Mouse (Mus musculus): ENCODE measurements at regions not wholly inside any gene's neighbourhood (a gene's known extent, or its start where the extent isn't known, plus 50 kb on each side); places are given as distances from the start of the nearest gene placed in this dataset.
"Not testable (repeated sequence)": the region's sequence is repeated elsewhere in the genome, so short reads cannot be mapped to it uniquely, and the experiment has no call there.

DNA sequence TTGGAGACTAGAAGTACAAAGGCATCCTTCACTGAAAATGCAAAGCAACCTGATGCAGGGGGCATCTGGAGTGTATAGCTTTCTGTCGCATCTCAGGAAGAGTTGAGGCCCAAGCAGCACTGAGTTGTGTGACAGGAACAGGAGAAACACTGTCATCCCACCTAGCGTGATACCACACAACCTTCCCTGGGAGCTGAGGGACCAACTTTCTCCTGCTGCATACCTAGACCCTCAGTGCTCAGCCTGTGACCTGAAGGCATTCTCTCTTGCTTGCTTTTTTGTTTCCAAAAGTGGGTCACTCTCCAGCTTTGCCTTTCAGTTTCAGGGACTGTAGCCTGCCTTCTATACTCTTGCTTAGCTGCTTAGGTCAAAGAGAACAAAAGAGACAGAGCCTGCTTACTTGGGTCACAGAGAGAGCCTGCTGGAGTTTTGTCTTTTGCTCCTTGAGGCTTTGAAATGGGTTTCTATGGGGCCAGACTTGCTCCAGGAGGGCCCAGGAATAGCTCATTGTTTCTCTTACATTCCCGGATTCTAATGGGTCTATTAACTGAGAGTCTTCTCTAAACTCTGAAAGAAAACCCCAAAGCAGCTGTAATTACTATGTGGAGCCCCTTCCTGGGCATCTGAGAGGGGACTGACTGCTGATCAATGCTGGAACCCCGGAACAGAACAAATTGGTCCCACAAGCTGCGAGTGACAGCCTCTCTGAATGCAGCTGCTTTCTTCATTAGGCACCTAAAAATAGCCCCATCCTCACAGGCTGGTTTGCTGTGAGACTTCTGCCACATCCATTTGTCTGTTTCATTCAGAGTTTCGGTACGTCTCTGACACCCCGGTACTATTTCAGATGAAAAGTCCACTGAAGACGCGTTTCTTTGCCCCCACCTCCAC is 73.9 kb upstream of the Atxn1 start:
- peak in 1 of 2 experiments; percentile 43 for DNase-seq (ENCODE audit: low spot score in 2 of 2)

DNA sequence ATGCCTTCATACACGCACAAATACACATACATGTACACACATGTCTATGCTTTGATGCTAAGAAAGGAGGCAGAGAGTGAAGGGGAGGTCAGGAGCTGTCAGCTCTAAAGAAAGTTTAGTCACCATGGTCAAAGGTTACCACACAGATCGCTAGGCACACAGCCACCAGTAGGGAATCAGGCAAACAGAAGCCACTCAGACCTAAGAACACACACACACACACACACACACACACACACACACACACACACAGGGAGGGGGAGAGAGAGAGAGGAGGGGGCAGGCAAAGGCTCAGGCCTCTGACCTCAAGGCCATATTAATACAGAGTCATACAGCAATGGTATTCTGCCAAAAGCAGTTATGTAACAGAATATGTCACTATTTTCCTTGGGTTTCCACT is 67.5 kb upstream of the Atxn1 start:
- DNase-seq (ENCODE audit: low spot score in 2 of 2): no peak

DNA sequence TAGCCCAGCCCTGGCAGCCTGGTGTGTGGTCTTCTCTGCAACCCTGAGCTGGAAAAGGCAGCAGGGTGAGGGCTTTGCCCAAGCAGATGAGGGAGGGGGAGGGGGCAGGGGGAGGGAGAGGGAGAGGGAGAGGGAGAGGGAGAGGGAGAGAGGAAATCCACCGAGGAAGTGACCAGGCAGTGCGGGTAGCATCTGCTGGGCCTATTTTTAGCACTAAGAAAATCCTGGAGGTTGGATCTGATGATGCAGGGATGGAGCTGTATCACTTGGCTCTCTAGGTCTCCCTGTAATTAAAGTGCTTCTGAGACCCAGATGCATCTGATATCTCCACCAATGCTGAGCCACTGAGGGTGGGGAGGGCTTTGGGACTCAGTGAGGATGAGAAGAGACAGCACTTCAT is 61.2 kb upstream of the Atxn1 start:
- DNase-seq (ENCODE audit: low spot score in 2 of 2): no peak

DNA sequence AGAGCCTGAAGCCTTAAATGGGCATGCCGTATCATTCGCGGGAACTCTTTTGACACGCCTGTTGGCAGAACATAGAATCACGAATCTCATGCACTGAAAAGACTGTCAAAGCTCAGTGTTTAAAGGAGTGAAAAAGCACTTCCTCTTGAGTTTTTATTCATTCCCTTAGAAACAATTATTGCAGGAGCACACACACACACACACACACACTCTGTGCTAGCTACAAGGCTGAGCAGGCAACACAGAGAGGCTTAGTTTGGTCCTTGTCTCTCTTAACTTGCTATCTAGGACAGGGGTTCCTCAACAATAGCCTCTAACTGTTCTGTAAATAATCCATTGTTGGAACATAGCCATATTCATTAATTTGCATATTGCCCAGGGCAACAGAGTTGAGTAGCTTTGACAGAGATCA is 58.8 kb upstream of the Atxn1 start:
- DNase-seq (ENCODE audit: low spot score in 2 of 2): no peak

DNA sequence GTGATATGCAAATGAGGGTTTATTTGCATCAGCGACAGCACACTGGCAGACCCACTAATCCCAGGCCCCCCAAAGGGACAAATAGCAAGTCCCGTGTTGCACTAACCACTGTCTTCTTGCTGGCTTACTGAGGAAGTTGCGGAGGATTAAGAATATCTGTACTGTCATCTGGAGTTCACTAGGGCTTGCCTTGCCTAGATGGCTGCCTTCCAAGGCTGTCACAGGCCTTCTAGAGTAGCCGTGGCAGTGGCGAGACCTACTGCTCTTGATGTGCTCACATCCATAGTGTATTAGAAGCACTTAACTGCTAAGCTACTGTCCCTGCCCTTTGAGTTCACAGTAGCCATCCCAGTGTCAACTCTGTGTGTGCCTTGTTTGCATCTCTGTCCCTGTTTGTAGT is 58.4 kb upstream of the Atxn1 start:
- DNase-seq (ENCODE audit: low spot score in 2 of 2): no peak

DNA sequence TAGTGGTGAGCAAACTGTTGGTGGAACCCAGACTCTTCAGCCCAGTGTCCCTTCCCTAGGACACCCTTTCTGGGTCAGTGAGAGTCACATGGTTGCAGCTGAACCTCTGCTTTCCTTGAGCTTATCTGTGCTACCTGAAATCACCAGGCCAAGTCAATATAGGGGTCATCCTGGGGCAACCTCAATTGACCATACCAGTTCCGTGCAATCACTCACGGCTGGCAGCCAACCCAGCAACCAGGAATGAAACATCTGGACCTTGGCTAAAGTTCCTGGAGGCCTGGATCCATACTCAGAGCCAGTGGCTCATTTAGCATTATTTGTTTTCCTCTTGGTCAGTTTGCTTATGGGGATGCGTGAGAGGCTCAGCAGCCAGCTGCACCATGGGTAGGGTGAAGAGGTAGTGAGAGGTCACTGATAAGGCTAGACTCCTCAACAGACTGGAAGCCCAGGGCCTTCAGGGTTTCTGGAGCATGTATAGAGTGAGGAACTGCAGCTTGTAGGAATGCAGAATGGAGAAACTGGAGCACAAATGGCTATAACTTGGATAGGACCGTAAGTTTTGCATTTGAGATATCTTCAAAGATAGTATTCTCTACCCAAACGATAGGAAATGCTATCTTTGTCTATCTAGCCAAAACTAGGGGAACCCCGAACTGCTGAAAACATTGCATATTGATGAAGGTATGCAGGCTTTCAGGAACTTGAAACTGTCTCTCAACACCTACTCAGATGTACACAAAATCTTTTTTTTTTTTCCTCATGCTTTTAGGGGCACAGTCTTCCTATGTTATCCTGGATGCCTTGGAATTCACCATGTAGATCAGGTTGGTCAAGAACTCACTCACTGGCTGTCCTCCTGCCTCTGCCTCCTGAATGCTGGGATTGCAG is 56.4 kb upstream of the Atxn1 start:
- no peak for DNase-seq (ENCODE audit: low spot score in 2 of 2)

DNA sequence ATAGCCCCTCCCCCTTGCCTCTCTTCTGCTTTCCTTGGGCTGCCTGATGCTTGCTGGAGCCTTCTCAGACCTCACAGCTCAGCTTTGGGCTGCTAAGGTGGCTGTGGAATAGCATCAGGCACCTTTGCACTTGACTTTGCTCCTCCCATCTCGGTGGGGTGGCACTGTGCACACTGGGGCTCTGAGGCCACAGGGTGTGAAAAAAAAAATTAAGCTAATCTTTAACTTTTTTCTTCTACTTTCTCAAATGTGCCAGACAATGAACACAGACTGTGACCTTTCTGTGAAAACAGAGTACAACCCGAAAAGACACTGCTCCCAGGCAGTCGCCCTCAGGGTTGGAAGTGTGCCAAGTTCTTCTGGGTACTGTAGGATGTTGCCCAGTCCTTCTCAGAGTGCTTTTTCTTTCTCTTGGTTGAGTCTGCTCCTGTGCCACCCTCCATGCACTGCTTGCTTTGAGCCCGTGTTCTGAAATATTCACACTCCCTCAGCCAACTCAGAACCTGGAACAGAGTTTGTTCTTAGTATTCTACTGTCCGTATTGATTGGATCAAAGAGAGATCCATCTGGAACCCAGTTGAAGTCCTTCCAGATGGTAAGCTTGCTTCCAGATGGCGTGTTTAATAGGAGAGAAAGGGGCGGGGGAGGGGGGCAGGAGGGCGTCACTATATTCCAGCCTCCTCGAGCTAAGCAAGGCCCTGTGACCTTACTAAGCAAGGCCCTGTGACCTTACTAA is 54.8 kb upstream of the Atxn1 start:
- DNase-seq (ENCODE audit: low spot score in 2 of 2): peak in 1 of 2 experiments; percentile 33

DNA sequence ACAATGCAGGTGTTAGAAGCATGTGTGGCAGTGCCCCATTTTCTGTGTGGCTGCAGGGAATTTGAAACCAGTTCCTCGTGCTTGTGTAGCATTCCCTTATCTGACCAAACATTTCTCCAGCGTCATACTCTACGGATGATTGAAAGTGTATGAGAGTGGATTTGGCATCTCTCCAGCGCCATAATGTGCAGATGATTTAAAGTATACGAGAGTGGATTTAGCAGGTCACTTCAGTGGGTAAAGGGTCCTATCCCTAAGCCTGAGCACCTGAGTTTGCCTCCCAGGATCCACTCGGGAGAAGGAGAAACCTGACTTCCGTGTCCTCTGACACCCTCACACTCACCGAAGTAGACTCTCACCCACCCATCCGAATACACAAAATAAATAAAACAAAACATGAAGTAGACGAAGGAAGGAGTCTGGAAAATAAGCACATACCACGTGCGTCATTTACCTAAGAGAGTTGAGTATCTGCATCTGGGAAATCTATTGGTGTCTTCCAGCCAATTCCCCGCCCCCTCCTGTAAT is 54.2 kb upstream of the Atxn1 start:
- DNase-seq (ENCODE audit: low spot score in 2 of 2): no peak

DNA sequence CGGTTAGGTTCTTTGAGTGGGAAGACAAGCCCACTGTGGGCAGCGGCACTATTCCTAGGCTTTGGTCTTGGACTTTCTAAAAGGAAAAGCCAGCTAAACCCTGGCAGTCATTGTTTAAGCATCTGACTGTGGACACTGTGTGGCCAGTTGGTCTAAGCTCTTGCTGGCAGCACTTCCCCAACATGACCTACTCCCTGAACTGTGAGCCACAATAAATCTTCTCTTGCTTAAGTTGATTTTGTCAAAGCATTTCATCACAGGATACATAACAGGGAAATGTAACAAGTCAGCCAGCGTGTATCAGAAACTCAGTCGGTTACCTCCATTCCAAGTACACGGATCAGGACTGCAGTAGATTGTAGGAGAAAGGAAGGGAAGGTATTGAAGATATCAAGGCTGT is 52.9 kb upstream of the Atxn1 start:
- DNase-seq (ENCODE audit: low spot score in 2 of 2): no peak

DNA sequence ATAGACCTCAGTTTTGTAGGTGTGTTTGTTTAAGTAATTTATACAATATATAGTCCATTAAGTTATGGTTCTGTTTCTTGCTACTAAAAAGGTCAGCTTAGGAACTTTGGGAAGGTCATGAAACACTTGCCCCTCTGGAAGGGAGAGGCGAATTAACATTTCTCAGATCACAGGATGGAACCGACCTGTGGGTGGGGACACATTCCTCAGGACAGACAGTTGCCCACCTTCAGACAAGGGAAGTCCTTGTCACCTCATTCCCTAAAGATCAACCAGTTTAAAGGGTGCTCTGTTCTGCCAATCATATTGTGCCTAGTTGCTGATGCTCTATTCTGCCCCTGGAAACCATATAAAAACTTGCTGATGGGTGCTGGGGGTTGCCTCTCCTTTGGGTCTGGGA is 52.2 kb upstream of the Atxn1 start:
- not testable (repeated sequence) for DNase-seq (ENCODE audit: low spot score in 2 of 2)

DNA sequence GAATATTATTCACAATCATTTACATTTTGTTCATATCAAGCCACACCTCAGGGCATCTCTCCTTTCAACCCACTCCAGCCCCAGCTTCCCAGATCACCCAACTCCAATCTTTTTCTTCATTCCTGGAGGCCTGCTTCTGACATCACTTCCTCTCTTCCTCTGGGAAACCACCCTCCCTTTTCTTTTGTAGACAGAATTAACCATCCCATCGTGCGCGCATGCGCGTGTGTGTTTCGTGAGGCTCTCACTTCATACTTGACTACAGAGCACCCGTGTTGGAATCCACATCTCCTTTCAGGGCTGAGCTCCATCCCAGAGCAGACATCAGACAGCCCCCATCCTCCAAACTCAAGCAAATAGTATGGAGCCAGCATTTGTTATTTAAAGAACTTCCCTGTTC is 50.4 kb upstream of the Atxn1 start:
- no peak for DNase-seq (ENCODE audit: low spot score in 2 of 2)

DNA sequence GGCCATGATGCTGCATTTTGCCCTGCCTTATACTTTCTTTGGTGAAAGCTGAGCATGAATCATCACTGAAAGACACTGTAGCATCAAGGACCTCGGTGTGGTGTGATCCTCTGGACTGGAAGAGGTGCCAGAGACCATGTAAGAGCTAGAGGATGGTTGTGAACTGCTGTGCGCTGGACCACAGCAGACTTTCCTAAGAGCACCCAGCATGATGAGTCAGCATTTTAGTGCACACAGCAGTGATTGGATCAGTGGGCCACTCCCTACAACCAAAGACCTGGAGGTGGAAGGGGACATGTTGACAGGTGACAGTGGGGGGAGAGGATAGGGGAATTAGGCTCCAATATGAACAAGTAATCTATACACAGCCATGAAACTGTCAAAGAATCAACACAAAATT is 49.8 kb upstream of the Atxn1 start:
- no peak for DNase-seq (ENCODE audit: low spot score in 2 of 2)
